10 mouse cellular contexts compared by ENCODE assay signal in genomic region chr1:132290921-132291675, GRCm38 (mm10). TPM values are rescaled to one million over a fixed set of nuclear protein-coding genes. Genes with fewer than 3 reads are reported as not detected.
DNase-seq lines count a peak whose midpoint lies in the region; ATAC-seq and TF ChIP-seq lines count a peak whose summit lies in the region.
"Had no signal": no experiment of that assay in that cellular context is flagged by ENCODE, and none has a peak within 500 bp of the region (broad histone marks: within the 10 kb centered on the region; RNA-seq: fewer than 3 reads in every experiment).

No protein-coding gene starts in this region.

- no peak overlapping the region for H3K4me3 ChIP-seq in embryonic facial prominence, embryonic 11.5 days (ENCODE audit: low read depth, low read length)
- no peak overlapping the region for H3K4me3 ChIP-seq in intestine, postnatal 0 days (ENCODE audit: low read depth, low read length)
- H3K4me3 ChIP-seq: heart, embryonic 12.5 days had no signal

- H3K9me3 ChIP-seq in embryonic facial prominence, embryonic 11.5 days (replicated peaks; ENCODE audit: control insufficient read depth, low read length) = no peaks in the 10 kb centered on the region
- no peaks in the 10 kb centered on the region for H3K9me3 ChIP-seq in intestine, postnatal 0 days (ENCODE audit: control insufficient read depth)
- H3K9me3 ChIP-seq: heart, embryonic 12.5 days had no signal

- no peak overlapping the region; the same call in 1 of the 2 replicates for H3K27ac ChIP-seq in embryonic facial prominence, embryonic 11.5 days (replicated peaks; ENCODE audit: low read depth, low read length)
- no peak overlapping the region for H3K27ac ChIP-seq in intestine, postnatal 0 days (ENCODE audit: low read depth, low read length)

- 28% methylated on average over 11 of the region's 11 CpGs for WGBS in embryonic facial prominence, embryonic 11.5 days
- 61% methylated on average over 11 of the region's 11 CpGs for WGBS in intestine, postnatal 0 days

- ATAC-seq in embryonic facial prominence, embryonic 11.5 days (replicated peaks; ENCODE audit: insufficient number of reproducible peaks, low FRiP score, low TSS enrichment, low read depth) = no peak; the same call in 1 of the 2 replicates
- no peak for ATAC-seq in intestine, postnatal 0 days

- peaks cover 5% of the 10 kb centered on the region; the same call in 1 of the 2 replicates for H3K4me1 ChIP-seq in embryonic facial prominence, embryonic 11.5 days (ENCODE audit: control insufficient read depth, insufficient read depth, low read length)
- H3K4me1 ChIP-seq in intestine, postnatal 0 days (replicated peaks; ENCODE audit: control insufficient read depth, insufficient read depth, low read length) = 0 out of 2 replicates have a peak, but pooled peaks cover 7% of the 10 kb centered on the region

- peak; percentile 17; the same call in 1 of the 2 replicates for TF ChIP-seq CTCF in intestine, postnatal 0 days (IDR thresholded peaks at IDR 0.05; ENCODE audit: low read depth)

- peak; percentile 49 to 52 for DNase-seq in cerebellum, postnatal 14 days
- no peak for DNase-seq in cerebellum, adult 18-20 months
- DNase-seq in 3134 (ENCODE audit: extremely low read depth, insufficient read length, low spot score) = peak; percentile 79
- DNase-seq in embryonic facial prominence, embryonic 11.5 days (ENCODE audit: low spot score) = peak; percentile 36
- DNase-seq in ovary, postnatal 10 days (ENCODE audit: low spot score) = no peak
- DNase-seq in frontal cortex, postnatal 36 days (ENCODE audit: low spot score in 2 of 2) = no peak
- no peak for DNase-seq in left cerebral cortex, adult 18-20 months (ENCODE audit: low spot score in 2 of 2)
- DNase-seq: right cerebral cortex, postnatal 14 days had no signal

- no peak overlapping the region for H3K9ac ChIP-seq in embryonic facial prominence, embryonic 11.5 days (replicated peaks; ENCODE audit: low read length)
- H3K9ac ChIP-seq in intestine, postnatal 0 days (ENCODE audit: low read depth, low read length) = no peak overlapping the region
- H3K9ac ChIP-seq: heart, embryonic 12.5 days had no signal

- no peak overlapping the region for H3K4me2 ChIP-seq in embryonic facial prominence, embryonic 11.5 days (ENCODE audit: low read depth, low read length)
- H3K4me2 ChIP-seq in intestine, postnatal 0 days (replicated peaks; ENCODE audit: low read depth) = no peak overlapping the region
- H3K4me2 ChIP-seq: heart, embryonic 12.5 days had no signal

- no peaks in the 10 kb centered on the region for H3K36me3 ChIP-seq in embryonic facial prominence, embryonic 11.5 days (replicated peaks; ENCODE audit: control insufficient read depth, insufficient read depth, low read depth, low read length)
- H3K36me3 ChIP-seq in intestine, postnatal 0 days (ENCODE audit: control insufficient read depth, insufficient read depth) = no peaks in the 10 kb centered on the region
- H3K36me3 ChIP-seq: heart, embryonic 12.5 days had no signal

- H3K27me3 ChIP-seq in embryonic facial prominence, embryonic 11.5 days (ENCODE audit: control insufficient read depth, insufficient read depth, low read length) = 0 out of 2 replicates have a peak, but pooled peaks cover 2% of the 10 kb centered on the region
- H3K27me3 ChIP-seq in intestine, postnatal 0 days (replicated peaks; ENCODE audit: control insufficient read depth, insufficient read depth, low read length) = no peaks in the 10 kb centered on the region

RNA-seq across cellular contexts. Expression of gene Klhdc8a, which starts 7.3 kb away (rescaled TPM):
- polyA plus RNA-seq in embryonic facial prominence, embryonic 11.5 days (2014; fragmentation: Nextera tagmentation; extraction: Ambion mirVana) = 0.66 and 0.68 TPM in 2 replicates
- 0.46 and 0.51 TPM in 2 replicates for polyA plus RNA-seq in intestine, postnatal 0 days (2015; fragmentation: Nextera tagmentation; extraction: Ambion mirVana)
- total RNA-seq in left cerebral cortex, adult 18-20 months (2021) = 10 to 100 TPM; 11.7 to 14.5 TPM

RNA-seq across cellular contexts. Expression of gene Nuak2, which starts 24.8 kb away (rescaled TPM):
- polyA plus RNA-seq in embryonic facial prominence, embryonic 11.5 days (2014; fragmentation: Nextera tagmentation; extraction: Ambion mirVana) = 9.1 and 10.8 TPM in 2 replicates
- polyA plus RNA-seq in intestine, postnatal 0 days (2015; fragmentation: Nextera tagmentation; extraction: Ambion mirVana) = 20.0 and 20.6 TPM in 2 replicates
- total RNA-seq in left cerebral cortex, adult 18-20 months (2021) = 1 to 10 TPM; 1.3 TPM

Comparison
In these comparisons a context has a peak if more than half of its experiments do, and no peak if none do; other contexts are left out.
1. DNase-seq: peak in cerebellum, postnatal 14 days (2 of 2), 3134 (single experiment) and embryonic facial prominence, embryonic 11.5 days (single experiment); none in cerebellum, adult 18-20 months (0 of 2), ovary, postnatal 10 days (single experiment), frontal cortex, postnatal 36 days (0 of 2) and left cerebral cortex, adult 18-20 months (0 of 2).